Mouse (Mus musculus) MN1 (cell line): ENCODE measurements around the gene Pitpna.

Experiments
- DNase-seq: peaks from one replicate; pipeline ENCODE4 v3.0.0-alpha.2; 2016; ENCODE audit warnings: low spot score

Gene Pitpna

DNA sequence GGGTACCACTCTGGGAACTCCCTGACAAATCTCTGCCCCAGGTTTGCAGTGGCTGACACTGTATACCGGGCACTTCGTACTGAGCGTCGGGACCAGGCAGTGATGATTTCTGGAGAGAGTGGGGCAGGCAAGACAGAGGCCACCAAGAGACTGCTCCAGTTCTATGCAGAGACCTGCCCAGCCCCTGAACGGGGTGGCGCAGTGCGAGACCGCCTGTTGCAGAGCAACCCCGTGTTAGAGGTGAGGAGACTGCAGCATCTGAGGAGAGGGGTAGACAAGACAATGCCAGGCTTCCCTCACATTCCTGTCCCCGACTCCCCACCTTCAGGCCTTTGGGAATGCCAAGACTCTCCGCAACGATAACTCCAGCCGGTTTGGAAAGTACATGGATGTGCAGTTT is 70.4 kb downstream of the Pitpna start:
- no peak for DNase-seq

DNA sequence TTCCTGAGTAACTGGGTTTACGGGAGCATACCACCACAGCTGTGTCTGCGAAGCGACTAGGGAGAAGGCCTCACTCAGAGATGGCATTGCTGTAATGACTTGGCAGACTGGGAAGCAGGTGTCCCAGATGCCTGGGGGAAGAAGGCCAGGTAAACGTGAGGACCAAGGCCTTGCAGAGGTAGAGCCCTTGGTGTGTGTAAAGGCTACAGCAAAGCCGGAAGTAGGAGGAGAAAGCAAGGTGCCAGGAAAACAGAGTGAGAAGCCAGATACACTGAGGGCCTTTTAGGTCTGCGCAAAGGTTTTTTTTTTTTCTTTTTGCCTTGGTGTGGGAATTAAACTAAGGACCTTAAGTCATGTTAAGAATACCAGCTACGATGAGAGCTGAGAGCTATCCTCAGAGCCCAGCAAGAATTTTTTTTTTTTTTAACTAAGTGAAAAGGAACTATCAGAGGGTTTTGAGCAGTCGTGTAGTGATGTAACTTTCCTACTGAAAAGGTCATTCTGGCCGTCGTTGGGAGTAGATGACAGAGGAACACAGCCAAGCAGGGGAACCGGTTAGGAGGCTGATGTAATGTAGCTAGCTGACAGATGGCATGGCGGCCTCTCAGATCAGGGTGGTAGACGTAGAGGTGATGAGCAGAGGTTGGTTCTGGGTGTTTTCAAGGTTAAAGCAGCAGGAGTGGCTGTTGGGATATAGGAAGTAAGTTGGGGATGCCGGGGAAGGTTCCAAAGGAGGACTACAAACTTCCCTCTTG is 71.3 kb downstream of the Pitpna start:
- no peak for DNase-seq

DNA sequence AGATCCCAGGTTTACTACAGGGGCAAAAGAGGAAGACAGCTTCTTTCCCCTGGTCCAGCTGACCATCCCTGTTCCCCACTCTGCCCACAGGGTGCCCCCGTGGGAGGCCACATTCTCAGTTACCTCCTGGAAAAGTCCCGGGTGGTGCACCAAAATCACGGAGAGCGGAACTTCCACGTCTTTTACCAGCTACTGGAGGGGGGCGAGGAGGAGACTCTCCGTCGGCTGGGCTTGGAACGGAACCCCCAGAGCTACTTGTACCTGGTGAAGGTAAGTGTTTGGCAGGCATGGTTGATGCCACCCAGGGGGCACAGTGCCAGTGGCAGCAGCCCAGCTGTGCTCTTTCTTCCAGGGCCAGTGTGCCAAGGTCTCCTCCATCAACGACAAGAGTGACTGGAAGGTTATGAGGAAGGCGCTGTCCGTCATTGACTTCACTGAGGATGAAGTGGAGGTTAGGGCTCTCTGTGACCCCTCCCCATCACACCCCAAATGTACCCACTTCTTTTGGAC is 72.2 kb downstream of the Pitpna start:
- DNase-seq, result no peak

DNA sequence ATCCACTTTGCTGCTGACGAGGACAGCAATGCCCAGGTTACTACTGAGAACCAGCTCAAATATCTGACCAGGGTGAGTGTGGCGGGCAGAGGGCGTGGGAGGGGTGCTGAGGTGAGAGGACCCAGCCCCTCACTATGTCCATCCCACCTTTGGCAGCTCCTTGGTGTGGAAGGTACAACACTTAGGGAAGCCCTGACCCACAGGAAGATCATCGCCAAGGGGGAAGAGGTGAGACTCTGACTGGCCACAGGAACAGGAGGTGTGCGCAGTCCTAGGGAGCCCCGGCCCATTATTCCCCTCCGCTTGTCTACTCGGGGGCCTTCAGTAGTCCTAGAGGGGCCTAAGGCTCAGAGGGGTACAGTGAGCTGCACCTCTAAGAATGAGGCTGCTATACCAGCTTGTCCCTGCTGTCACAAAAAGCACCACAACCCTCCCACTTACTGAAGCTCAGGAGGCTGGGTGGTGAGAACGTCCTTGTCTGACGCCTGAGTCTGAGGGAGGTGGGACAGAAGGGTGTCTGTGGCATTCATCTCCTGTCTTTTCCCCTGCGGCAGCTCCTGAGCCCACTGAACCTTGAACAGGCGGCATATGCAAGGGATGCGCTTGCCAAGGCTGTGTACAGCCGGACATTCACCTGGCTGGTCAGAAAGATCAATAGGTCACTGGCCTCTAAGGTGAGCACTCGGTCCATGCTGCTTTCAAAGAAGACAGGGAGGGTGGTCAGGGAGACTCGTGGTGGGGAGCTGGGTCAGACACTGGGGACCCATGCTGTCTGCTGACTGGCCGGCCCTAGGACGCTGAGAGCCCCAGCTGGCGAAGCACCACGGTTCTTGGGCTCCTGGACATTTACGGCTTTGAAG is 73.3 kb downstream of the Pitpna start:
- DNase-seq, result no peak

DNA sequence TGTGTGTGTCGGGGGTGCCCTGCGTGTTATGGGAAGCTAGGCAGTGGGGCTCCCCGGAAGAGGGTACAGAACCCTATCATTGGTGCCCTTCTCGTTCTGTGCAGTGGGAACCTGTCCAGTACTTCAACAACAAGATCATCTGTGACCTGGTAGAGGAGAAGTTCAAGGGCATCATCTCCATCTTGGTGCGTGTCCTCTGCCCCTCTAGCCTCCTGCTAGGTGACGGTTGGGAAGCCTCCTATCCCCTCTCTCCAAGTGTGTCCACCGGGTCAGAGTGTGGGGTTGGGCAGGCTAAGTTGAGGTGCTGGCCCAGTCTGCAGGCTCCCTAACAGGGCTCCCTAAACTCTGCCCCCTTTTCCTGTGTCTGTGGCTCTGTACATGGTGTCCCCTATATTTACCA is 74.2 kb downstream of the Pitpna start:
- no peak for DNase-seq

DNA sequence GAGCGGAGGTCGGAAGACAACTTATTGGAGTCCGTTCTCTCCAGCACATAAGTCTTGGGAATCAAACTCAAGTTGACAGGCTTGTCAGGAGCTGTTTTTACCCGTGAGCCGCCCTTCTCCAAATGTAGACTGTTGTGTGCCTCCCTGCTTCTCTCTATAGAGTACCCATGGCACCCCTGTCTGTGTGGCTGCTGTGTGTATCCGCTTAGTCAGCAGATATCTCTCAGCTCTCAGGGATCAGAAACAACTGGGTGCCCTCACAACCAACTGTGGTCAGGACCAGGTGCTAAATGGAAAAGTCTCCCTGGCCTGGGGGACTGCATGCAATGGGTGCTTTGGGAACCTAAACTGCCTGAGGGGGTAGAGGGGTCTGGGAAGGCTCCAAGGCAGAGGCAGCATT is 78.4 kb downstream of the Pitpna start:
- DNase-seq, result no peak

DNA sequence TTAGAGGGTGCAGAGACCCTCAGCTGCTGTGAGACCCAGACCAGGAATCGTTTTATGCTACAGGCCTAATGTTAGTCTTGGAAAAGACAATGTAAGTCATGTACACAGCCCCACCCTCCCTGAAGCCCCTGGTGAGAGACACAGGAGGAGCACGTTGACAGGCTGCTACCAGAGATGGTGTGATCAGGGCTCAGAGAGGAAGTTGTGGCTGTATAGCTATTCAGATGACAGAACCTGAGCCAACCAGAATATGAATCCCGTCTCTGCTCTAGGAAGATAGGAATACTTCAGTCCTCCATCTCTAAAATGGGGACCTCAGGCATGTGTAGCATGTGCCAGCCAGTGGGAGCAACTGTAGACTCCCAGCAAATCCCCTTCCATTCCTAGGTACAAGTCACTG is 80.7 kb downstream of the Pitpna start:
- no peak for DNase-seq

DNA sequence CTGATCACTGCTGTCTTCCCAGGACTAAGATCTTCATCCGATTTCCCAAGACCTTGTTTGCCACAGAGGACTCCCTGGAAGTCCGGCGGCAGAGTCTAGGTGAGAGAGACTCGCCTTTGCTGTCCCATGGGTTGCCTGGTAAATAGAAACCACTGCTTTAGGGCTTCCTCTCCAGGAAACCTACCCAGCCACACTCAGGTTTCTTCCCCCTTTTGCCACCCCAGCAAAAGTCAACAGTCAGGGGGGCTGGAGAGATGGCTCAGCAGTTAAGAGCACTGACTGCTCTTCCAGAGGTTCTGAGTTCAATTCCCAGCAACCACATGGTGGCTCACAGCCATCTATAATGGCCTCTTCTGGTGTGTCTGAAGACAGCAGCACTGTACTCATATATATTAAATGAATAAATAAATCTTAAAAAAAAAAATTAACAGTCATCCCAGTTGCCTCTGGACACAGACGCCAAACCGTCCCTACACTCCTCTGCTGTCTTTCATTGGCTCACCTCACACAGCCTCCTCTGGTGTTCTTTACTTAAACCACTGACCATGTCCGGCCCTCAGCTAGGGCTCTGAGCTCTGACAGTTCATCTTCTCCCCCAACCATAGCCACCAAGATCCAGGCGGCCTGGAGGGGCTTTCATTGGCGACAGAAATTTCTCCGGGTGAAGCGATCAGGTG is 81.4 kb downstream of the Pitpna start:
- no peak for DNase-seq

DNA sequence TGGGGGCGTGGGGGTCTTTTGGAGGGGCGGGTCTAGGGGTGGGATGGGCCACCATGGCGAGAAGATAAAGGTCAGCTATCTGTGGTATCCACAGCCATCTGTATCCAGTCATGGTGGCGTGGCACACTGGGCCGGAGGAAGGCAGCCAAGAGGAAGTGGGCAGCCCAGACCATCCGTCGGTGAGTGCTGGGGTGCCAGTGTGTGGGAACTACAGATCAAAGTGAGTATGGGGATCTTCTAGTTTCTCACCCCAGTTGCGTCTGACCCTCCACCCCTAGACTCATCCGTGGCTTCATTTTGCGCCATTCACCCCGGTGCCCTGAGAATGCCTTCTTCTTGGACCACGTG is 81.9 kb downstream of the Pitpna start:
- DNase-seq, result no peak

DNA sequence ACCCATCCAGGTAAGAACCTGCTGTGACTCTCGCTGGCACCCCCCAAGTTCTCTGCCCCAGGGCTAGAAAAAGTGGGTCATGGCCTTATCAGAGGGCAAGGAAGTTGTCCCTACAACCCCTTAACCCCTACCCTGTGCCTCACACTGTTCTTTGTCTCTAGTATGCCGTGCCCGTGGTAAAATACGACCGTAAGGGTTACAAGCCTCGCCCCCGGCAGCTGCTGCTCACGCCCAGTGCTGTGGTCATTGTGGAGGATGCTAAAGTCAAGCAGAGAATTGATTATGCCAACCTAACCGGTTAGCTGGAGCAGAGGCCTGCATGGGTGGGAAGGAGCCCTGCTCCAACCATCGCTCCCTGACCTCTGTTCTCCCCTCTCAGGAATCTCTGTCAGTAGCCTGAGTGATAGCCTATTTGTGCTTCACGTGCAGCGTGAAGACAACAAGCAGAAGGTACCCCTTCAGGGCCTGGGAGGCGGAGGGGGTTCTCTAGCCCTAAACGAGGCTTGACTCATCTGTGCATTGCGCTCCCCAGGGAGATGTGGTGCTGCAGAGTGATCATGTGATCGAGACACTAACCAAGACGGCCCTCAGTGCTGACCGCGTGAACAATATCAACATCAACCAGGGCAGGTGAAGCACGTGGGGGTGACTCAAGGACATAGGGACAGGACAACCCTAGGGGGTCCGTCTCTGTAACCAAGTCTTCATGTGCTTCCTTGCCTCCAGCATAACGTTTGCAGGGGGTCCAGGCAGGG is 83.7 kb downstream of the Pitpna start:
- DNase-seq, result no peak

DNA sequence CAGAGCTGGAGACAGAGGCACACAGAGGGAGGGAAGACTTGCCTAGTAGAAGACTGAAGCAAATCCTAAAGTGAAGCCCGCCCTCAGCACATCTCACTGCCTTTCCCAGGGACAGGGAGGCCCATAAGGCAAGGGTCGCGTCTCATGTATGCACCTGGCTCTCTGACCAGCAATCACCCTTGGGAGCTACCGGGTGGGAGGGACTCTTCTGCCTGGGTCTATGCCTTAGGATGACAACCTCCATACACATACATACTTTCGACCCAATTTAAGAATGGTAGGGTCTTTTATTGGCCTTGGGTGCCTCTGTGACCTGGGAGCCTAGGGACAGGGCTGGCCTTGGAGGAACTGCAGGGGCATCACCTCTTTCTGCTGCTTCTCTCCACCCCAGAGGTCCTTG is 85.5 kb downstream of the Pitpna start:
- DNase-seq, result no peak

DNA sequence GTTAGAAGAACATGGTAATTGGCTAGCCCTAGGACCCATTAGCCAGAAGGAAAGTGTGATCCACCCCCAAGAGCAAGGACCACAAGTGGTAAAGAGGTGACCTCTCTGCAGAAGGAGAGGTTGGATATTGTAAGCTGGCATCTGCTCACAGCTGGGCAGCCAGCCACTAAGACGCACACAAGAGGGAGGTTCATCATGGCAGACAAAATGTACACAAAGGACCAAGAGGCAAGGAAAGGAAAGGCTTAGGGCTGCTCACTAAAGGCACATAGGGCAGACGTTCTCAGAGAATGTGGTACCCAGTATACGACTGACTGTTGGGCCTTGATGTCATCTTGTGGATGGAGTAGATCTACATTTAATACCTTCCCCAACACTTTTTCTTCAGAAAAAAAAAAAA is 87.0 kb downstream of the Pitpna start:
- DNase-seq, result no peak

DNA sequence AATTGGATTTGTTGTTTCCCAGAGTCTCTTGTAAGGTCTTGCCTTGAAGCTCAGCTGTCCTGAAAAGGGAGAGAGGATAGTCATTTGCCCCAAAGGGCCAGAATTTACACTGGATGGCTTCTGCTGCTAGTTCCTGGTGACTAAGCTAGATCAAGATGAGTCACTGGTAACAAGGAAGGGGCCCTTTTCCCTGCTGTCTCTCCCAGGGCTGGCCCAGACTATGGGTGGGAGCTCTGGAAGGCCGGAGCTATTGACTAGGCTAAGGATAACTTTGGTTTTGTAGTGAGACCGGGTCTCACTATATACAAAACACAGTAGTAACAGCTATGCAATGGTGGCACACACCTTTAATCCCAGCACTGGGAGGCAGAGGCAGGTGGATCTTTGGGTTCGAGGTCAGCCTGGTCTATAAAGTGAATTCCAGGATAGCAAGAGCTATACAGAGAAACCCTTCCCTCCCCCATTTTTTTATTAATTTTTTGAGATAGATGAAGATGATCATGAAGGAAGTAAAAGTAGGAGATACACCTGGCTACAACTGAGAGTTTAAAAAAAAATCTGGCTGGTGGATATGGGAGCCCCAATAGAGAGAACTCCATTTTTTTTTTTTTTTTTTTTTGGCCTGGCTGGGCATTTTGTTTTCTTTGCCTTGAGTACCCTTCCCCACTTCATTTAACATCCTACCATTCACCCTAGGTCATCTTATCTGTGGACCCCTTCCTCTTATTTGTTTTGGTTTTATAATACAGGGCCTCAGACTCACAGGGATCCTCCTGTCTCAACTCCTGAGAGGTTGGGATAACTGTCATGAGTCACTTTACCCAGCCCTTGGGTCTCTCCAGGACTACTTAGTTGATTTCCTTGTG is 90.2 kb downstream of the Pitpna start:
- DNase-seq, result peak; percentile 35
